Mouse (Mus musculus): Measurements from ENCODE around the gene Ltv1. TPM values are rescaled to one million over a fixed set of nuclear protein-coding genes. Genes with fewer than 3 reads are reported as not detected.

The Ltv1 gene
- polyA plus RNA-seq, 1 experiment from 2014 or later: 73.4 TPM

Other genes with a start within 250 kb of the Ltv1 start
- gene Stx11, start 228.9 kb downstream of the Ltv1 start, polyA plus RNA-seq (2014; fragmentation: Nextera tagmentation; extraction: Ambion mirVana): 0.80 and 1.2 TPM in 2 replicates
- gene Sf3b5, start 187.8 kb downstream of the Ltv1 start, polyA plus RNA-seq (2014; fragmentation: Nextera tagmentation; extraction: Ambion mirVana): 43.2 and 61.8 TPM in 2 replicates
- gene Plagl1, start 132.7 kb downstream of the Ltv1 start, polyA plus RNA-seq (2014; fragmentation: Nextera tagmentation; extraction: Ambion mirVana): 116 and 125 TPM in 2 replicates
- gene Zc2hc1b, start 15.1 kb downstream of the Ltv1 start, polyA plus RNA-seq (2014; fragmentation: Nextera tagmentation; extraction: Ambion mirVana): not detected in 2 replicates

Measured in kidney, embryonic 14.5 days (tissue).